Mouse (Mus musculus): ENCODE measurements at regions not wholly inside any gene's neighbourhood (a gene's known extent, or its start where the extent isn't known, plus 50 kb on each side); places are given as distances from the start of the nearest gene placed in this dataset.

DNA sequence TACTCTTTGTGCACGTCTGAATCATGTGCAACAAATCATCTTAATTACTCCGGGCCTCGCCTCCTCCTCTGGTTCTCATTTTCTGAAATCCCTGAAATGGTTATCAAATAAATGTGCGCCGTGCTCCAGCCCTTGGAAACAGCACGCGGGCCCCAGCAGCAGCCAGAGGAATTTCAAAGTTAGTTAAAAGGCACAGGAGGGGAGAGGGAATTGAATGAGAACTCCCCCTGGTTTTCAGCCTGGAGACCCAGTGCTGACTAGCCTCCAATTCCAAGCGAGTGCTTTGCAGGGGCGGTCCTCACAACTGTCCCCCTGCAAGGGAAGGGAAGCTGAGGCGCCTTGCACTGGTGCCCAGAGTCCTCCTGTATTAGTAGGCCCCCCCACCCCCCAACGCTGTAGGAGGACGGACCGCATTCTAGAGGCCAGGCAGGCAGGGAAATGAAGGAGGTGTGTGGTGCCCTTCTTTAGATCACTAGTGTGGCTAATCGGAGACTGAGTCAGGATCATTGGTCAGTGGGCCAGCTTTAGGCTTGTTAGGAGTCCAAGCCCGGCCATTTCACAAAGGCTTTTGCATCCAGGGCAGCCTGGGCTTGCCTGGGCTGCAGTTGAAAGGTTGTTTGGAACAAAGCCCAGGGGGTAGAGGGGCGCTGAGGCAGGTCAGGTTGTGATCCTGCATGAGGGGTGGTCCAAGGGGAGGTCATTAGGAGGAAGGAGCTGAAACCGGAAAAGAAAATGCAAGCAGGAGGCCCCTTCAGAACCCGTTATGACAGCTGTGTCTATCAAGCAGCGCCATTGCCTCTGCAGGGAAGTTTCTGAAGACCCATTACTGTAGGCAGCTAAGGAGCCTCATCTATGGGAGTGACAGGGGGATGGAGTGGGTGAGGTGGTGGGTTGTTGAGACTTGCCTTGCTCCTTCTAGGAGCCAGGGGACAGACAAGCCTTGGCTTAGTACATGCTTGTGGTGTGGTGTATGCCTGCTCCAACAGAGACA is 80.3 kb upstream of the Igfbp7 start:
- TF ChIP-seq CTCF (conservative IDR thresholded peaks at IDR 0.05 in 1 of 2, IDR thresholded peaks at IDR 0.05 in 1 of 2; ENCODE audit: low read depth in 2 of 2, low read length in 2 of 2) (no peak), USF1 (IDR thresholded peaks at IDR 0.05; ENCODE audit: low read depth, low read length) (no peak), ZNF384 (IDR thresholded peaks at IDR 0.05; ENCODE audit: low read depth, low read length) (no peak)
